Mouse (Mus musculus) cerebellum, adult 9-10 months (tissue): Measurements from ENCODE around the gene Nhsl1.
"Not testable (repeated sequence)": the region's sequence is repeated elsewhere in the genome, so short reads cannot be mapped to it uniquely, and the experiment has no call there.

Experiments
- DNase-seq: peaks from one replicate; pipeline ENCODE4 v3.0.0; 2022

The Nhsl1 gene

DNA sequence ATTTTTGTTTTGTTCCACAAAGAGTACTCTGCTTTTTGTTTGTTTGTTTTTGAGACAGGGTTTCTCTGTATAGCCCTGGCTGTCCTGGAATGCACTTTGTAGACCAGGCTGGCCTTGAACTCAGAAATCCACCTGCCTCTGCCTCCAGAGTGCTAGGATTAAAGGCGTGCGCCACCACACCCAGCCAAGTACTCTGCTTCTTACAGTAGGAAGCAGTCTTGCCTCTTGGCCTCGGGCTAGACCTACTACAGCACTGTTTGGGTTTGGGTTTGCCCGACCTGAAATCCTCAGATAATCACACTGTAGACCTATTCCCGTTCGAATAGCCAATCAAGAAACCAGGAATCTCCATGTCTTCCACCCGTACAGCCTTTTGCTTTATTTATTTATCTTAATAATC lies 130.1 kb downstream of the Nhsl1 start:
- DNase-seq, result not testable (repeated sequence)

DNA sequence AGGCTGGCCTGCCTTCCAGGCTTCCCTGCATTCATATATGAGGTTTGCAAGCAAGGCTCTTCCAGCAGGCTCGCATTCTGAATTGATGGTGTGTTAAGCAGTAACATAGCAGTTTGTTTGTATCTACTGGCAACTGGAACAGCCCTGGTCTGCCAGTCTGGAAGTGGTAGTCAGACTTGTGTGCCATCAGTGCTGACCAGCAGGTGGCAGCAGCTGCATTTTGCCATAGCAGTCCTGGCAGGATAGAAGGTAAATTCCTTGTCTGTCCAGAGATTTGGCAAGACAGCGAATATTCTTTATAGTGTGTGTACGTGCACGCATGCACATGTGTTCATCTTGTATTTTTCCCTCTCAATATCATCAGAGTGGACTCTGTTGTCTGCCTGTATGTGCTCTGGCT lies 134.6 kb downstream of the Nhsl1 start:
- DNase-seq, result peak; percentile 93

DNA sequence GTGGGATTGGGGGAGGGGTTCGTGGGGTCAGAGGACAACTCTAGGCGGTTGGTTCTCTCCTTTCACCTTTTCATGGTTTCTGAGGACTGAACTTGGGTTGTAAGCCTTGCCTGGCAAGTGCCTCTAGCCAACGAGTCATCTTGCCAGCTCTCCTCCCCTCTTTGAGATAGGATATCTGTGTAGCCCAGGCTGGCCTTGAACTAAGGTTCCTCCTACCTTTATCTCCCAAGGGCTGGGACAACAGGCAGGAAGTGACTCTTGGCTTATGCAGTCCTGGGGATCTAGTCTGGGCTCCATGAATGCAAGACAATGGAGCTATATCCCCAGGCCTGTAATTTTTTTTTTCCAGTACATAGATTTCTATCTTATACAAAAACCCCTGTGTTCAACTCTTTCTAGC lies 135.4 kb downstream of the Nhsl1 start:
- DNase-seq, result no peak

DNA sequence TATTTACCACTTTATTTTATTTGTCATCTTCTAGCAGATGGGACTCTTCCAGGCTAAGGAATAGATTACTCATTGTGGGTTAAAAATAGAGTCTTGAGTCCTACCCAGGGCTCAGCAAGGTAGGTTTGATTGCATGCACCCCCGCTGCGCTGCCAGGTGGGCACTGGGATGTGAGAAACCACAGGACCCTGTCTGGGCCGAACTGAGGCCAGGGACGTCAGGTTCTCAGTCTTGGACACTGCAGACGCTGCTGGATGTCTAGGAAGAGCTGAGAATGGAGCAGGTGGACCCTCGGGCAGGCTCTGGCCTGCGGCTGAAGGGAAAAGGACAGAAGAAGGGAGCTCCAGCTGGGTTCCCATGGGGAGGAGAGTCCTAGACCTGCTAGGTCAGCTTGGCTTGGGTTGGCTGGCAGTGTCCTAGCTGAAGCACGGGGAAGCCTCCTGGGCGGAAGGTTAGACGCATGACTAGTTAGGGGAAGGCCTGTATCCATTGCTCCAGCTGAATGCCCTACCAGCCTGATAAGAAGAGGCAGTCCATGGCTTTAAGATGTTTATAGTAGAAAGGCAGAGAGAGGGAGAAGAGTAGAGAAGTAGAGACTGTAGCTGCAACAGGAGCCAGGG lies 136.6 kb downstream of the Nhsl1 start:
- DNase-seq, result peak; percentile 82

DNA sequence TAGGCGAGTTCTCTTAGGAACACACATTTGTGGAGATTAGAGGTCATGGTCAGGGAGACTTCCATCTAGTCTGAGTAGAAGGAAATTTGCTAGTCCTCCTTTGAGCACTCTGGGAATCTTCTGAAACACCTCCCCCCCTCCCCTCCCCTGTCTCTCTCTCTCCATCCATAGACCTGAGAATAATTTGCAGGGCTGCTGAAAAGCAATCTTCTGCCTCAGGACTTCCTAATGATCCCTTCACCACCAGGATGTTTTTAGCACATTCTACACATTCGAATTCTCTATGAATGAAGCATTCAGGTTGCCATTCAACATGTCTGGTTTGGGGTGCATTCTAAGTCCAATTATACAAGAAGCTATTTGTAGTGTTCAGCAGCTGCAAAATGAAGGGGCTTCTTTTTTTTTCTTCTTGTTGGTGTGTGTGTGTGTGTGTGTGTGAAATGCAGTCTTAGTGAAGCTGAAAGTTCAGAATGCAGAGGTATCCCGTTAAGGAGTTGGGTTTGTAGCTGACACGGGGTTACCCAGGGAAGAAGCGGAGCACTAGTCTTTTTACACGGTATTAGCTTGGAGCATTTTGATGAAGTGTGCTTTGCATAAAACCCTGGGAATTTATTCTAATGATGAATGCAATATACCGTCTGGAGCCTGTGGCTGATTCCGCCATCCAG lies 139.2 kb downstream of the Nhsl1 start:
- DNase-seq, result no peak

DNA sequence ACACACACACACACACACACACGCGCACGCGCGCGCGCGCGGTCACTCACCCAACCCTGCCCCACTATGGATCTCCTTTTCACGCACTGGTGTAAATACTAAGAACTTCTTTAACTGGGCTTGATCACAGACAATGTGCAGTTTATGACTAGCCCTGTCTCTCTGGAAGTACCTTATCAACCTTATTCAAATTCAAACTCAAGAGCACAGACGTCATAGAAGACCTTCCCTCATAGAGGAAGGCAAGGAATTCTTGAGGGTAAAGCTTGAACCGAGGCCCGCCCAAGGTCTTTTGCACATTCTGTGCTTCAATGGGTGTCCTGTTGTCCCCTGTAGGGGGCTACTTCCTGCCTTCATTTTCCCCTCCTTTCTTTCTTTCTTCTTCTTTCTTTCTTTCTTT lies 142.6 kb downstream of the Nhsl1 start:
- no peak for DNase-seq

DNA sequence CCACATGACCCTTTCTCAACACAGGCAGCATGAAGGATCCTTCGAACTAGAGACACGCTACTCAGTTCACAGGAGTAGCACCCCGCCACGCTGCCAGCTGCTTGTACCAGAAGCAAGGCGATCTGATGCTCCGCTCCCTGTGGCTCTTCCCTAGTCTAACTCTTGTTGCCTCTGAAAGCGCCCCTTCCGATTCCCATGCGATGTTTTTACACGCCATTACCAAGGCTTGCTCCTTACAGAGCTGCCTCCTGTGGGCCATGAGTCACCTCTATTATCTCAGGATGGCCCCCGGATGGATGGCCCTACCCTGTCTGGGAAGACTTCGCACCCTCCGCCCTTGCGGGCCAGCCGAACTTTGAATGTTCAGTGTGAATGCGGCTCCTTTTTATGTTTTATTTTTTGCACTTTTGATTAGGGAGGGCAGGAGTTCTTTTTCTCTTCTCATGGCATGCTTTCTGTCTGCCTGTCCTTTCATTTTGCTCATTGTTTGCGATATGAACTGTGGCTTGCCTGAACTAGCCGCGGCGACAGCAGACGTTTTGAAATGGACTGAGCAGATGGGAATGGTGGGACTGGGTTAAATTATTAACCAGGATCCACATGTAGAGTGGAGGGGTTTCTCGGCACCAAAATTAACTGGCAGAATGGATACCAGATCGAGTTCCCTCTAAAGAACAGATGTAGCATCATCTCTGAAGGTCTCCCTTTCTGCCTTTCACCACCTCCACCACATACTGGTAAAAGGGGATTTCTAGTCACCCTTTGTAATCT lies 144.5 kb downstream of the Nhsl1 start:
- DNase-seq, result no peak

DNA sequence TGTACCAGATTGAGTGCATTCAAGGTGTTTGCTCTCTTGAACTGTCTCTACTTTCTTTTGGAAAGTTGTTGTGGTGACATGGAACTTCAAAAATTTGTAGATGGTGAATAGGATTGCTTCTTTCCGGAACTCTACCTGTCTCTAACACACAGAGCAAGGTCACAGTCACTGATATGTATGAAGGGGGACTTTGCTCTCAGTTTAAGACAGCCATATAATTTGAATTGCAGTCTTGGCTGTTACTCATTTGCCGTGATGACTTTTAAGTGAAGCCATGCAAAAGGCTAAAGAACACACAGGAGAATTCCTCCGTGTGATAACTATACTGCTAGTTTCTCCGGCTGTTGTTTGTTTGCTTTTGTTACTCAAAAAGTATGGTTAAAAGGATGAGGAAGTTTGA lies 149.6 kb downstream of the Nhsl1 start:
- DNase-seq, result no peak

DNA sequence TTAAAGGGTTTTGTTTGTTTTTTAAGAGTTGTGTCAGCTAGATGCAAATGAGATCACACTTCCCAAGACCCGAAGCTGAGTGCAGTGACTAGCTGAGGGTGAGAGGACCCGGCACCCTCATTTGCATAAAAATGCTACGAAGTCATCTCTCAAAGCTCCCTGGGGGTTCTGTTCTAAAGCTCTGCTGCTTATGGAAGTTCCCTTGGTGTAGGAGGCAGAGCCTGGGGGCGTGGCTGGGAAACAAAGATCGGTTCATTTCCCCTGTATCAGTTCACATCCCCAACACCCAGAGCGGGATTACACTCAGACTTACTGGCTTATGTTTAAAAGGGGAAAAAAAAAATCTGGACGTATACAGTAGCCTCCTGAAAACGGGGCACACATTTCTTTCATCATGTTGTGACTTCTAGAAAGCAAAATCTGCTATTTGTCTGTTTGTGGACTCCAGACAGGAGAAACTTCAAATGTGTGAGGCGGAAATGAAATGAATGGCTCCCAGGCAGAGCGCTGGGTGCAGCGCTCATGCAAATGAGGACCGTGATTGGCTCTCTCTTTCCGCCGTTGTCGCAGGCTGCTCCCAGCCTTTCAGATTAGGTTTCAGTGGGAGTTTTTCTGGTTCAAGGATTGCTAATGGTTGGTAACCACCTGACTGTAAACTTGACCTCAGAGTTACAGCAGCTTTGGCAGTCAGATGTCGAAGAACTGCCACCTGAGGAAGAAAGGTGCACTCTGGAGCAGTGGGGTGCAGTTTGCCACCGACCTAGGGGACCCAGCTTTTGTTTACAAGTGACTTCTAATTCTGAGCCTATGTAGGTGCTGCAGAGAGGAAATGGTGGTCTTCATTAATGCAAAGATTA lies 150.7 kb downstream of the Nhsl1 start:
- no peak for DNase-seq

DNA sequence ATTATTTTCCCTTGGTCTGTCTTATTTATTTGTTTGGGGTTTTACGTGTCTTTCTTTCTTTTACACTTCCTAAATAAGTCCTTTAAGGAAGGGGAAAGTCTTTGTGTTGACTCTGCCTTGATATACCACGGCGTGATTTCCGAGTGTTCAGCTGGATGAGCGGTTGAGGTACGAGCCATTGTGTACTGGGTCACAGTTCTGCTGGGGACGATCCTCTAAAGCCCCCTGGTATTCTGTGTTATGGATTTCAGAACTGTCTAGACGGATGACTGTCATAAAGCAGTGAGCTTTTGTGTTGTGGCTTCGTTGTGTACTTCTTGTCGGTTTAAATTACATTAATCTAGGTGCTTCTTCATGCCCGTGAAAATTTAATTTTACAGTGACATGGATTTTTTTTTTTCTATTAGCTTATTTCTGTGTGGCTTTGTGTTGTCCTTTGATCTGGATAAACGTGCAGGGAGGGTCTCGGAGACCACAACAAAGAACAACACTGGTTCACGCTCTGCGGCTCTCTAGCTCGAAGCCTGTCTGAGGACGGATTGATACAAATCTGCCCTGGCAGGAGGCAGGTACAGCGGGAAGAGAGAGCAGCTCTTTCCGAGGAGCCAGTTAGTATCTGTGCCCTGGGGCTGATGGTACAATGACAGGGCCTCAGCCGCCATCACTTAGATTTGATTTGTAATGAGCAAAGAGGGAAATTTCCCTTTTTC lies 151.7 kb downstream of the Nhsl1 start:
- no peak for DNase-seq

DNA sequence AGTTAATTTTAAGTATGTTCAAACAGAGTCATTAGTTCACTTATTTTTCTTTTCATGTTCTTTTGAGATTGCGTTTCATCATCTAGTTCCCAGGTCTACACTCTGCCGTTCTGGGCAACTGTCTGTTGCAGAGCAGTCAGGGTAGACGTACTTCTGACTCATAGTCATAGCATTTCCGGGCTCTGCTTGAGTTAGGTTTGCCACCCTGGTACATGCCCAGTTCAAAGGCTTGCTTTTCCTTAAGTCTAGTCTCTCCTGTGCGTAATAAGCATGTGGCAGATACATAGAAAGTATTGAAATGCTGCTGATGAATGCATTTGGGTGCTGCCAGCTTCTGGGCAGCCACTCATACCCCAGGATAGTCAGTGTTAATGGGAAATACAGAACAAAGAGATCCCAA lies 152.9 kb downstream of the Nhsl1 start:
- DNase-seq, result no peak

DNA sequence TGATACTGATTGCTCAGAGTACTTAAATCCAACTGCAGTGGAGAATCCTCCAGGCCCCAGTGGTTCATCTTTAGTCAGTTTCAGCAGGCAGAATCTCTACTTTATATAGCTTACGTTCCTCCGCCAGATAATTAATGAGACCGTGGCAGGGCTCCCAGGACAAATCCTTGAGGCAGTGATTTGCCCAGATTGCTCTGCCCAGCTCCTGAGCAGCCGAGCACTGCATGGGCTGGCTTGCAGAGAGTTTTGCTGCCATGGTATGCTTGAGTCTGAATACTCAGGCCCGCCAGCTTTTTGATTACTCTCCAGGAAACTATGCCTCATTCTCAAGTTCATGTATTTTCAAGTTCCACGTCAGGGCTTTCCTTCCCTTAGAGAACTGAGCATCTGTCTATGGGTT lies 156.3 kb downstream of the Nhsl1 start:
- no peak for DNase-seq

DNA sequence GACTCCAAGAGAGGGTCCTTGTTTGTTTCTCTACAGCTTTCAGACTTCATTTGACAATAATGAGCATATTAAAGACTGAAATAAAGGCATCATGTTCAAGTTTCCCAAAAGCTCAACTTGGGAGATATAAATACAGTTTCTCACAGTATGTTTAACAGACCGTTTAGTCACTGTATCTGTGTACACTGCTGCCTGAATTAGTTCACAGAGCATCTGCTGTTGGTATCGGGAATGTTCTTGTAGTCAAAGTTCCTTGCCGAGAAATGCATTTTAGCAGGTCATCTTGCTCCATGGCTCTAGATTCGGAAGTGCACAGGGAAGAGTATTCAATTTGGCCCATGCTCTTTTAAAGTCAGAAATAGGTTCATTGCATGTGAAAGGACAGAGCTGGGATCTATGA lies 159.5 kb downstream of the Nhsl1 start:
- DNase-seq, result no peak

DNA sequence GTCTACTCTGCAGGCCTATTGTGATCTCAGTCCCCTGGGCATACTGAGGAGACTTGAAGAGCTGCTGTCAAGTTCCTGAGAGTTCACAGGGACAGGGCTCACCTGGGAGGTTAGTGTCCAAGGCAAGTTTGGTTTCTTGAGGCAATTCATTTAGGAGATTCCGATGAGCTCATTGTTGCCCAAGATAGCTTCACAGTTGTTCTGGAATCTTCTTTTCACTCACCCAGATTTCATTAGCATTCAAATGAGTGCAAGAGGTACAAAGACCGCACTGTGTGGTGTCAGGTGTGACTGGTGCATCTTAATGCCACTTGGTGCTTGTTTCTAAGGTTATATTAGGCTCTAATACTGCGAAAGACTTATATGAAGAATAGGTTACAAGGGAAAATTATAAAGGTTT lies 160.5 kb downstream of the Nhsl1 start:
- no peak for DNase-seq

DNA sequence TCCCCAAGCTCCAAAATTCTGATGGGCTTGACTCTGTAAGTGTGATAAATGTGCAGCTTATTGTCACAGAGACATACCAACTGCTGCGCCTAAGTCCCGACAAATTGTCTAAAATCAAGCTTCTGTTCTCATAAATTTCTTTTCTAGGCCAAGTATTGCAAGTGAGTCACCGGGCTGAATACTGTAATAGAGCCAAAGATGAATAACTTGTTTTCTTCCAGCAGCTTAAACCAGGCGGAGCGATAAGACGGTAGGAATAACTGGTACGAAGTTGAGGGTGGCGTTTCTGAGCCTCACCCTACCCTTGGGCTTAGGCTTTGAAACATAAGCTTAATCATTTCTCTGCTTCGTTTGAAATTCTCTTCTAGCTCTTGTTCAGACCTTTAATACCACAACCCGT lies 162.1 kb downstream of the Nhsl1 start:
- DNase-seq, result no peak

DNA sequence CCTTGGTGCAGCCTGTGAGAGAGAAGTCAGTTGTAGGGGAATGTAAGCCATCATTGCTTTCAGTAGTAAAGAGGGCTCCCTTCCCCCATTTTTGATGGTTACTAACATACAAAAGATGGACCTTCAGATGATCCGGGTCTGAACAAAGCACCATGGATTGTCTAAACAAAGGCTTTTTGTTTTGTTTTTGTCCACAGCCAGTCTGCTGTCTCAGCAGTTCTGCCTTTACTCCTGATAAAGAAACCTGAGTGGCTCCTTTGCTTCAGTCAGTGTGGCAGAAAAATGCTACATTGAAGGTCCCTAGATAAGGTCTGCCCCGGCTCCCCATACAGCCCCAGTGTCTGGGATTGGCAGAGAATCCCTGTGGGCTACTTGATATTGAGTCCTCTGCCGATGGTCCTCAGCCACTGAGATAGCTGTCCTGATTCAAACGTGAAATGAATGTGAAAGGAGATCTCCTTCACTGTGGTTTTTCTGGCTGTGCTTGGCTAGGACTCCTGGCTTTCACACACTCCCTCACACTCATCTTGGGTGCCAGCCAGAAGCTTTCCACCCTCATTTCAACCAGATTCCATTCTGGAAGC lies 163.9 kb downstream of the Nhsl1 start:
- DNase-seq, result peak; percentile 51

DNA sequence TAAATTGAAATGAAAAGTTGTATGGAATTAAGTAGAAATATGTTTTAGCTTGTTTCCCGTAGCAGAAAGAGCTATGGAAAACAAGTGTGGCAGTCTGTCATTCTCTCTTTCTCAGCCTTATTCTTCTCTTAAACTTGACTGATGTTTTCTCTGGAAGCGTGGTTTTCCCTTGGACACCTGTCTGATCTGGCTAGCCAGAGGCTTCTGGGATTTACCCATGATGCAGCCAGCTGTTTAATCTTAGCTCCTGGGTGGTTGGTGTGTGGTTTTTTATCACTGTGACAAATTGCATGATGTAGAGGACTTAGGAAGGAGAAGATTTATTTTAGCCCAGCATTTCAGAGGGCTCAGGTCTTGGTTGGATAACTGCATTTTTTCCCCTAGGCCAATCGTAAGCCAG lies 164.9 kb downstream of the Nhsl1 start:
- DNase-seq, result no peak

DNA sequence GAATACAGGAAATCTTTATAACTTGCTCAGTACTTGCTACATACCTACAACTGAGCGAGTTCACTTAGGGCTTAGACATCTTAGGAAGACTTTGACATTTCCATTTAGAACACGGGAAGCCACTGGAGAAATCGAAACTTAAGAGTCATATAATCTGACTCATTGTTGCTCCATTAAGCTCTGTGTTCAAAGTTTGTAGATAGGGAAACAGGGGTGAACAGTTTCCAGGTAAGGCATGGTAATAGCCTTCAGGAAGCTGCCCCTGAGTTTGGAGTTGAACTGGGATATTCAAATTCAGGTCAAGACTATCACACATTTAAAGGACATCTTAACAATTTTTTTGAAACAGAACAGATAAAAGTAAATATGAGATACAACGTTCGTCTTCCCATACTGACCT lies 165.9 kb downstream of the Nhsl1 start:
- DNase-seq, result no peak

DNA sequence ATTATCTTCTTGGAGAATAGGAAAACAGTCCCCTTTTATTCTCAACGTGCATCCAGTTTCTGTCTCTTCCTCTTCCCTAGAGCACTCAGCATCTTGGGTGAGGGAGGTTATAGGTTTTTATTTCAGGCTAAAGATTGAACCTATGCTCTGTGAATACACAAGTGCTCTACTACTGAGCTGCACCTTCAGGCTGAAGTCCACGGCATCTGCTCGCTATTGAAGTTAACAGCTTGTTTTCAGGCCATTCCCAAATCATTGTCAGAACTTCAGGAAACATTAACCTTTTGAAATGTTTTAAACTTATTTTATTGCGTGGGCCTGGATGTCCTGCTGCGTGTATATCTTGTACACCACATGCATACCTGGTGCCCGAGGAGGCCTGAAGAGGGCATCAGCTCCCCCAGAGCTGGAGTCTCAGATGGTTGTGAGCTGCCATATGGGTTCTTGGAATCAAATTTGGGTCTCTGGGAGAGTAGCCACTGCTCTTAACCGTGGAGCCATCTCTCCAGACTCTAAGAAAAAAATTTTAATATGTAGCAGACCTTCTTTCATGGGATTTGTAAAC lies 169.5 kb downstream of the Nhsl1 start:
- no peak for DNase-seq

DNA sequence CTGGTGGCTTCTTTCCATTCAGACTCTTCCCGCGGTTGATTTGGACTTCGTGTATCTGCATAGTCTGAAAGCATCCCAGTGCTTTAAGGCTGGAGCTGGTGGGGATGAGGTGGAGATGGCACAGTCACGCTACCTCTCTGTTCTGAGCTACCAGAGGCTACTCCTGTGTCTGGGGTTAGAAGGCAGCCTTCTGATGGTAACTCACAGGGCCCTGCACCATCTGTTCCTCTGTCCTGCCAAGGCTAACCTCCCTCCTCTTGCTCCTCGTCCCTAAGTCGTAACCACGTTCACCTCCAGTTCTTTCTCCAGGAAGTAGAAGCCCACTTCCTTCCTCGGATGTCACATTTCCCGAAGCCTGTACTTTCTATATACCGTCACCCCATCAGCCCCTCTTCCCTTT lies 171.2 kb downstream of the Nhsl1 start:
- DNase-seq, result no peak

DNA sequence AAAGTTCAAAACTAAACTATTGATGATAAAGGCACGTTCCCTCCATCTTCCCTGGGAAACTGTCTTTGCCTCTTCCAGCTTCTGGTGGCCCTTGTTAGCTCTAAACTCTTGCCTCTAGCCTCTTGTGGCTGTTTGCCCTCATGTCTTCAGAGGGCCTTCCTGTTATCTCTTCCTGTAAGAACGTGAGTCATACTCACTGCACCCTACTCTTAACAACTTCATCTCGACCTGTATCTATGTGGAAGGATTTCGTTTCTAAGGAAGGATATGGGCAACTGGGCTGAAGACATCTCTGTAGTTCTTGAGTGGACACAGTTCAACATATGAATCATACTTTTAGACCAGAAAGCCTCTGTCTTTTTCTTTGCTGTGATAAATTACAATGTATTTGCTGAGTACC lies 173.2 kb downstream of the Nhsl1 start:
- no peak for DNase-seq
